Mouse (Mus musculus): ENCODE results near the gene Plekhg2. TPM values are rescaled to one million over a fixed set of nuclear protein-coding genes. Genes with fewer than 3 reads are reported as not detected.

Gene Plekhg2
- polyA plus RNA-seq, 1 experiment from 2014 or later, result 49.6 TPM

GRCm38 (mm10) chr7:28368276-28368920 lies 4.0 kb downstream of the Plekhg2 start:
- no peak for DNase-seq (ENCODE audit: low spot score)

GRCm38 (mm10) chr7:28367663-28368275 lies 4.6 kb downstream of the Plekhg2 start:
- DNase-seq (ENCODE audit: low spot score), result no peak

GRCm38 (mm10) chr7:28362441-28363060 lies 9.8 kb downstream of the Plekhg2 start:
- no peak for DNase-seq (ENCODE audit: low spot score)

GRCm38 (mm10) chr7:28361647-28362341 lies 10.6 kb downstream of the Plekhg2 start:
- no peak for DNase-seq (ENCODE audit: low spot score)

- no peak for DNase-seq (ENCODE audit: low spot score)
Measured at GRCm38 (mm10) chr7:28360291-28360690, 12.1 kb downstream of the Plekhg2 start.

- no peak for DNase-seq (ENCODE audit: low spot score)
Measured at GRCm38 (mm10) chr7:28359854-28360253, 12.5 kb downstream of the Plekhg2 start.

GRCm38 (mm10) chr7:28358431-28358830 lies 14.0 kb downstream of the Plekhg2 start:
- no peak for DNase-seq (ENCODE audit: low spot score)

GRCm38 (mm10) chr7:28357984-28358383 lies 14.4 kb downstream of the Plekhg2 start:
- no peak for DNase-seq (ENCODE audit: low spot score)

GRCm38 (mm10) chr7:28356981-28357380 lies 15.4 kb downstream of the Plekhg2 start:
- DNase-seq (ENCODE audit: low spot score), result no peak

- peak; percentile 69 for DNase-seq (ENCODE audit: low spot score)
Measured at GRCm38 (mm10) chr7:28355221-28355620, 17.2 kb downstream of the Plekhg2 start.

- DNase-seq (ENCODE audit: low spot score), result no peak
Measured at GRCm38 (mm10) chr7:28354596-28354995, 17.8 kb downstream of the Plekhg2 start.

- no peak for DNase-seq (ENCODE audit: low spot score)
Measured at GRCm38 (mm10) chr7:28354113-28354581, 18.3 kb downstream of the Plekhg2 start.

- DNase-seq (ENCODE audit: low spot score), result no peak
Measured at GRCm38 (mm10) chr7:28353267-28353666, 19.1 kb downstream of the Plekhg2 start.

GRCm38 (mm10) chr7:28351676-28352191 lies 20.7 kb downstream of the Plekhg2 start:
- DNase-seq (ENCODE audit: low spot score), result no peak

- peak; percentile 99 for DNase-seq (ENCODE audit: low spot score)
Measured at GRCm38 (mm10) chr7:28350155-28350883, 22.1 kb downstream of the Plekhg2 start, which contains the start of gene Rps16. Gene Rps16 (plus strand): TSS chr7:28350652.

GRCm38 (mm10) chr7:28348601-28349000 lies 23.8 kb downstream of the Plekhg2 start:
- DNase-seq (ENCODE audit: low spot score), result no peak

GRCm38 (mm10) chr7:28347746-28348145 lies 24.7 kb downstream of the Plekhg2 start:
- DNase-seq (ENCODE audit: low spot score), result no peak

GRCm38 (mm10) chr7:28344637-28345036 lies 27.8 kb downstream of the Plekhg2 start:
- DNase-seq (ENCODE audit: low spot score), result peak; percentile 73

- no peak for DNase-seq (ENCODE audit: low spot score)
Measured at GRCm38 (mm10) chr7:28341381-28341780, 31.0 kb downstream of the Plekhg2 start.

GRCm38 (mm10) chr7:28339213-28339917 lies 33.0 kb downstream of the Plekhg2 start:
- DNase-seq (ENCODE audit: low spot score), result peak; percentile 59
